Mouse (Mus musculus) inflammation-experienced regulatory T-cells (primary cell): ENCODE results near the gene Nup50. TPM values are rescaled to one million over a fixed set of nuclear protein-coding genes. Genes with fewer than 3 reads are reported as not detected.

ENCODE experiments used
- polyA plus RNA-seq, 2 experiments: library from polyadenylated mRNA; unstranded; fragments of 100-300 nt; shearing (Covaris generic); gene quantifications; one replicate each; pipeline ENCODE4 v1.2.1; 2017

Gene Nup50
- polyA plus RNA-seq = 10 to 100 TPM; 41.7 to 55.2 TPM

DNA sequence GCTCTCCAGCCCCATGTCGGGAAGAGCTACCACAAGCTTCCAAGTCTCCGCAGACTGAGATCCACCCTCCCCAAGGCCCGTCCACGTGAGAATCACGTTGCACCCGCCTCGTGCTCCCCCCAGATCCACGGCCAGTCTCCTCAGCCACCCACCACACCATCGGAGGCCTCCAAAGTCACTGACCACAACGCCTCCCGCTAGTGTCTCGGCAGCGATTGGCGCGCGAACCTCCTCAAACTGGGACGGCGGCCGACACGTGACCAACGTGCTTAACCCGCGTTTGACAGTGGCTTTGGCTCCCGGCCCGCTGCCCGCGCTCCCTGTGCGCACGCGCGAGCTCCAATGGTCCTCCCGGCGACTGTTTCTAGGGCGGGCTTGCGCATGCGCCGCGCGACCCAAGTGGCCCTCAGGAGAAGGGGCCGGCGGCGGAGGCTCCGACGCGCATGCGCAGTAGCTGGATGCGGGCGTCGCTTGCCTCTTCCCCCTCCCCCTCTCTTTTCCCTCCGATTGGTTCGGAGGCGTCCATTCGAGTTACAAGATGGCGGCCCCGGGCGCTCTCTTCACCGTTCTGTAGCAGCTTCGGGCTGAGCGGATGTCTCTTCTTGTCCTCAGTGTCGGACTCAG, at the start of gene Nup50:
Gene Nup50, plus strand, starts transcription at position 528 of the 624 bp plus-strand sequence.

GRCm38 (mm10) chr15:84919938-84920337, 3.3 kb upstream of the Nup50 start, which contains the start of gene Gm29666:
TSS of gene Gm29666 (minus strand) at chr15:84920038.

GRCm38 (mm10) chr15:84987874-84988825, 64.9 kb downstream of the Nup50 start, which contains the start of gene 5031439G07Rik:
TSS of gene 5031439G07Rik (minus strand) at chr15:84988551.

Other genes starting within 250 kb of the Nup50 start
- under 1 TPM in 1 of 2 experiments, not detected in 1; 0.34 TPM for gene Arhgap8, start 203.4 kb upstream of the Nup50 start, polyA plus RNA-seq
- gene Phf21b, start 67.4 kb upstream of the Nup50 start, polyA plus RNA-seq = 1 to 10 TPM; 1.5 to 2.1 TPM
- gene Gm29666, start 3.4 kb upstream of the Nup50 start, polyA plus RNA-seq = under 1 TPM; 0.33 to 0.54 TPM
- 10 to 100 TPM; 12.3 to 14.7 TPM for gene 5031439G07Rik, start 65.1 kb downstream of the Nup50 start, polyA plus RNA-seq
- gene Upk3a, start 93.7 kb downstream of the Nup50 start, polyA plus RNA-seq = not detected
- gene Fam118a, start 105.5 kb downstream of the Nup50 start, polyA plus RNA-seq = 10 to 100 TPM; 37.8 to 49.3 TPM
- gene Smc1b, start 208.6 kb downstream of the Nup50 start, polyA plus RNA-seq = under 1 TPM in 1 of 2 experiments, not detected in 1; 0.38 TPM
- gene Ribc2, start 208.7 kb downstream of the Nup50 start, polyA plus RNA-seq = not detected